Mouse (Mus musculus): ENCODE results near the gene Lce1d.
"Not testable (repeated sequence)": the region's sequence is repeated elsewhere in the genome, so short reads cannot be mapped to it uniquely, and the experiment has no call there.

The Lce1d gene

GRCm38 (mm10) chr3:92687110-92687509 is at the start of gene Lce1d:
Gene Lce1d, minus strand, starts transcription at chr3:92687210.
- DNase-seq = no peak

DNA sequence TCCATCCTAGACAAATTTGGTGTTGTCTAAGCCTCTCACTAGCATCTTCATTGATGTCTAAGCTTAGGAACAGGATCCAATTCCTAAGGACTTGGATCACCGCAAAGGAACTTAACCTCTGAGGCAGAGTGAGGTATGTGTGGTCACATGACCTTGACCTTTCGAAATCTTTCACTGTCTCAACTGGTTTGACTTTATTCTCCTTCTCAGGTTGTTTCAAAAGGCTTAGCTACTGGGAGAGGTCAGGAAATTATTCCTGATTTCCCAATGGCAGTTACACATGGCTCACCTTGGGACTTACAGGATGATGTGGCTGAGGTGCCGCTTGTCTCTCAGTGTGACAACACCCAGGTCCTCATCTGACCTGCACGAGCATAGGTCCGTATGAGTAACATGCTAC is 35.6 kb upstream of the Lce1d start:
- no peak for DNase-seq

GRCm38 (mm10) chr3:92720250-92720649 is 33.2 kb upstream of the Lce1d start, which contains the start of gene Lce1f:
Gene Lce1f, minus strand, starts transcription at chr3:92720350.
- DNase-seq = no peak

DNA sequence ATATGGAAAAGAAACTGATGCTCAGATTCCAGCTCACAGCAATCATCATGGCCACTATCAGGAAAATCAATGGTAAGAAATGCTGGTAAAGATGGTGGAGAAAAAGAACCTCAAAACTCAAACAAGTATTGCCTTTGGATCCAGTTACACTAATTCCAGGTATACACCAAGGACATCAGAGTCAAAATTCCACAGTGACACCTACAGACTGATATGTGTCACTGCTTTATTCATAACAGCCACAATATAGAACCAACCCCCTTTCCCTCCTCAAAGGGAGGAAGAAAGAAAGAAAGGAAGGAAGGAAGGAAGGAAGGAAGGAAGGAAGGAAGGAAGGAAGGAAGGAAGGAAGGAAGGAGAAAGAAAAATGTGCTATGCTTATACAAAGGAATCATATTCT is 28.1 kb upstream of the Lce1d start:
- no peak for DNase-seq

DNA sequence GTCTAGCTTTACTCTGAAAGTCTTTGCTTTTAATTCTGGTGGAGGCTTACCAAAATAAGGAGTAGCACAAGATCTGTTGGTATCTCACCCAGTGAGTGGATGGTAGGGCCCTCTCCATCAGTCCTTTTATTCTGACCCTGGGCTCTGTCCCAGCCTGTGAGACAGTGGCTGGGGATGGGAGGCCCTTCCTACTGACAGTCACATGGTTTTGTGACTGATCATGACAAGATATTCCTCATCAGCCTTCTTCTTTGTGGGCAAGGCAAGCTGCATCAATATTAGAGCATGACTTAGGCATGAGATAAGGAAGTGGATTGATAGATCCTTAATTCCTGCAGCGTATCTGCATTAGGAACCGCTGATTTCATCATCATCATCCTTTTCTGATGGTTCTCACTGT is 22.0 kb upstream of the Lce1d start, which contains the start of gene Lce1e:
Lce1e (minus strand) TSS at position 101 of the 400 bp plus-strand sequence.
- no peak for DNase-seq

DNA sequence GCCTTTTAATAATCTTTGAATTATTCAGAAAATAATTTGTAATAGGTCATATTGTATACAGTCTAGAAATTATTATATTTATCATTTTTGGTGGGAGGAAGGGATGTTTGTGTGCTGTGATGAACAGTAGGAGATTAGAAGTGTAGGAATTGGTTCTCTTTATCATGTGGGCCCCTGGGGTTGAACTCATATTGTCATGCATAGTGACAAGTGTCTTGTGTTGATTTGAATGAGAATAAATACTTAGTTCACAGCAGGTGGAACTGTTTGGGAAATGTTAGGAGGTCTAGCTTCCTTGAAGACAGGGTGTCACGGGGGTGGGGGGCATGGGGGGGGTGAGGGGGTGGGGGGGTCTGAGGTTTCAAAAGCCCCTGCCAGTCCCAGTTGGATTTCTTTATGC is 7.6 kb upstream of the Lce1d start:
- no peak for DNase-seq

DNA sequence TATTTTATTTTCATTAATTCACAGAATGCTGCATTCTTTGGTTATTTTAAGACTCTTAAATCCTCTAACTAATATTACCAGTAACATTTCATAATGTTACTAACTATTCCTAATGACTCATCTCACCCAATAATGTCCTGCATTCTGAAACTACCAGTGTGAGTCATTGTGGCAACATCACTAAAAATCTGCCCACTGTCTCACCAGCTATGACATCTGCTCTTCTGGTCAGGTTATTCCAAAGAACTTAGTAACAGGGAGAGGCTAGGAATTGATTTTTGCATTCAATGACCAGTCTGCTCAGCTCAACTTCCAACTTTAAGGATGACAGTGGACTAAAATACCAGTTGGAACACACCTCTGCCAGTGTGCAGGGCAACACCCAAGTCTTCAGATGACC is 4.7 kb upstream of the Lce1d start:
- DNase-seq = no peak

GRCm38 (mm10) chr3:92689154-92689553 is 2.1 kb upstream of the Lce1d start:
- not testable (repeated sequence) for DNase-seq

- DNase-seq = no peak
Observed at GRCm38 (mm10) chr3:92678947-92679346, 8.1 kb downstream of the Lce1d start, which contains the start of gene Lce1c. Gene Lce1c, plus strand, starts transcription at chr3:92679247.

DNA sequence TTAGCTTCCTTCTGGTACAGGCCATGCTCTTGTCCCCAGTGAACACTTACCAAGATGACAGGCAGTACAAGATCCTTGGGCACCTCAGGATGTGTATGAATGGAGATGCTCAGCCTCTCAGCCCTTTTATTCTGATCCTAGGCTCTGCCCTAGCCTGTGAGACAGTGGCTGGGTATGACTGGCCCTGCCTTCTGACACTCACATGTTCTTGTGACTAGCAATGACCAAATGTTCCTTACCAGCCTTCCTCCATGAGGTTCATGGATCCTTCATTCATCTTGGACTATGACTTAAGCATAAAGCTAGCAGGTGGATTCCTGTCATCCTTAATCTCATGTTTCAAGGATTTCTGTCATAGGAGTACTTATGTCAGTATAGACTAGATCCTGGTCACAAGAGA is 16.8 kb downstream of the Lce1d start, which contains the start of gene Lce1a2:
Lce1a2 (minus strand) TSS at position 101 of the 400 bp plus-strand sequence.
- DNase-seq = no peak

GRCm38 (mm10) chr3:92656826-92657225 is 30.2 kb downstream of the Lce1d start, which contains the start of gene Lce1b:
Gene Lce1b, minus strand, starts transcription at chr3:92656926.
- DNase-seq = no peak

DNA sequence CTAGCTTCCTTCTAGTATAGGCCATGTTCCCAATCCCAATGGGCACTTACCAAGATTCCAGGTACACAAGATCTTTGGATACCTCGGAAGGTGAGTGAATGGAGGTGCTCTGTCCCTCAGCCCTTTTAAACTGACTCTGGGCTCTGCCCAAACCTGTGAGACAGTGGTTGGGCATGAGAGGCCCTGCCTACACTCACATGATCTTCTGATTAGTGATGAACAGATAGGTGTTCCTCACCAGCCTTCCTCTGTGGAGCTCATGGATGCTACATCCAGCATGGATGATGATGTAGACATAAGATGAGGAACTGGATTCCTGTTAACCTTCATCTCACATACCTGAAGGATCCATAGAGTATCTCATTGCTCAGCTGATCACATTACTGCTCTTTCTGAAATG is 38.8 kb downstream of the Lce1d start, which contains the start of gene Lce1a1:
Lce1a1 (minus strand) TSS at position 101 of the 400 bp plus-strand sequence.
- DNase-seq = no peak

- no peak for DNase-seq
Observed at GRCm38 (mm10) chr3:92639854-92640253, 47.2 kb downstream of the Lce1d start.

DNA sequence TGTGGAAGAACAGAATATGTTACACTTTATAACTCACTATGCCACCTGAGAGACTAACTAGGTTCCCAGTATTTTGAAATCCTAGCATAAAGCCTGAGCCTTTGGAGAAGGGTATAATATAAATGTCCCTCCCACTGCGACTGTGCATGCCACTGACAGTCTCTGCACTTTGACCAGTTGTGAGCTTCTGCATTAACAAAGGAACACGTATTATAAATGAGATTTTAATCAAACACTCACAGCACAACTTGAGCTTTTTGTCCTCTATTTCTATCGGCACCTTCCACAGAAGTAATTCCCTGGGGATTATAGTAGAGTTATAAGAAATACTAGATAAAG is 48.4 kb downstream of the Lce1d start:
- DNase-seq = no peak

- DNase-seq = no peak
Observed at GRCm38 (mm10) chr3:92637745-92638652, 49.0 kb downstream of the Lce1d start.

Data from thymus, postnatal 25 days (tissue).